Mouse (Mus musculus) heart, postnatal 14 days (tissue): ENCODE results near the gene Ints7. TPM values are rescaled to one million over a fixed set of nuclear protein-coding genes. Genes with fewer than 3 reads are reported as not detected.
A peak's percentile ranks its signal among the peaks of the same experiment; 100 is the strongest.

Experiments used
- DNase-seq, 2 experiments: peaks; one replicate each; pipeline ENCODE4 v3.0.0; 2021 to 2022
- intact Hi-C: fragments of 180-260 bp; cut with DNase I; formaldehyde crosslinking; loops from one replicate; pipeline ENCODE4 v1.15.1; 2025
- long read RNA-seq, 2 experiments: library from polyadenylated mRNA; stranded (forward); transcript quantifications; one replicate each; pipeline ENCODE4 v2.0.0; 2021
- total RNA-seq, 2 experiments: library from RNA; stranded (reverse); gene quantifications; 2 replicates each; pipeline ENCODE4 v1.2.3; 2021

The Ints7 gene
- 10 to 100 TPM; 17.9 to 19.8 TPM for total RNA-seq
- long read RNA-seq, experiment 1, full-length matches to known transcripts, result 5 of 8 reads
- long read RNA-seq, experiment 1, partial matches to known transcripts, result 1 of 8 reads
- long read RNA-seq, experiment 1, other reads (novel, unspliced or antisense), result 2 of 8 reads
- long read RNA-seq, experiment 2, full-length matches to known transcripts, result 5 of 11 reads
- long read RNA-seq, experiment 2, partial matches to known transcripts, result 1 of 11 reads
- long read RNA-seq, experiment 2, other reads (novel, unspliced or antisense), result 5 of 11 reads

DNA sequence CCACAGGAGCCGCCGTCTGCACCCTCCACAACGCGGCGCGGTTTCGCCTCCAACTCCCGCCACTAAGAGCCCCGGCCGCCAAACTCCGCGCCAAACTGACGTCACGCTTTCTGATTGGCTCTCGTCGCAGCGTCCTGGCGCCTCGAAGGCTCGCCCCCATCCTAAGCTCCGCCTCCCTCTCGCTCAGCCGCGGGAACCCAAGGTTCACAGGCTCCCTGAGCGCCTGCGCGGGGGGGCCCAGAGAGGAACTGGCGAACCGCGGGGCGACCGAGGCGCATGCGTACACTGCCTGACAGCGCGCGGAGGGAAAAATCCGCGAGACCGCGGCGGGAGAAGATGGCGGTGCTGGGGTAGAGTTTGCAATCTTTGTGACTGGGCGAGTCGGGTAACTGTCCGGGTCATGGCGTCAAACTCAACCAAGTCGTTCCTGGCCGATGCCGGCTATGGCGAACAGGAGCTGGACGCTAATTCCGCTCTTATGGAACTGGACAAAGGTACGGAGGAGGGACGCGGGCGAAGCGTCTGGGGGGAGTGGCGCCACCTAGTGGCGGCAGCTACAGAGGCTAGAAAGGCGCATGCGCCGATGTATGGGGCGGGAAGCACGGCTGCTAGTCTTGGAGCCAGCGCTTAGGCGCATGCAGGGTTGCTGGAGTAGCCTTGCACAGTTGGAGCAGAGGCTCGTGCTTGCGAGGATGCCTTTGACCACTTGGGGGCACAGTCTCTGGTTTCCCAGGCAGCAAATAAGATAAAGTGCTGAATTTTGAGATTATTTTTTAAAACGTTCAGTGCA lies at the start of gene Ints7, which contains the start of gene Dtl:
Gene Ints7 (plus strand): TSS at position 179 of the 790 bp plus-strand sequence.
Gene Dtl (minus strand): TSS at position 87 of the 790 bp plus-strand sequence.
- peak; percentile 100 for DNase-seq
- intact Hi-C loops, result loop anchor here (2.0 to 5.0 kb wide), 2 partner anchors 142 to 243 kb away; partner anchors contain the start of gene Lpgat1

DNA sequence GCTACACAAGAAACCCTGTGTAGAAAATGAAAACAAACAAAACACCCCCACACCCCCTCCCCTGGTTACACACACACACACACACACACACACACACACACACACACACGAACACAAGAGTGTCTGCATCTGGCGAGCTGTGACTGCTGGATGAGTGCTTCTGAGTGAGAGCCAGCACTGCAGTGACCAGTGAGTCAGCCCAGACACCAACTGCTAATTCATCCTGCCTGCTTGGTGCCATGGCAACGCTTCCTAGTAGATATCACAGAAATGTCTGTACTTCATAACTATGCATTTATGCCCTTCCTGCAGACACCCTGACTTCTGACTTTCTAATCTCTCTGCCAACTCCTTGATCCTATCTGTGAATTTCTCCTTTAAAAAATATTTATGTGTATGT lies 48.3 kb upstream of the Ints7 start:
- DNase-seq, result no peak
- intact Hi-C loops, result no loop called here

DNA sequence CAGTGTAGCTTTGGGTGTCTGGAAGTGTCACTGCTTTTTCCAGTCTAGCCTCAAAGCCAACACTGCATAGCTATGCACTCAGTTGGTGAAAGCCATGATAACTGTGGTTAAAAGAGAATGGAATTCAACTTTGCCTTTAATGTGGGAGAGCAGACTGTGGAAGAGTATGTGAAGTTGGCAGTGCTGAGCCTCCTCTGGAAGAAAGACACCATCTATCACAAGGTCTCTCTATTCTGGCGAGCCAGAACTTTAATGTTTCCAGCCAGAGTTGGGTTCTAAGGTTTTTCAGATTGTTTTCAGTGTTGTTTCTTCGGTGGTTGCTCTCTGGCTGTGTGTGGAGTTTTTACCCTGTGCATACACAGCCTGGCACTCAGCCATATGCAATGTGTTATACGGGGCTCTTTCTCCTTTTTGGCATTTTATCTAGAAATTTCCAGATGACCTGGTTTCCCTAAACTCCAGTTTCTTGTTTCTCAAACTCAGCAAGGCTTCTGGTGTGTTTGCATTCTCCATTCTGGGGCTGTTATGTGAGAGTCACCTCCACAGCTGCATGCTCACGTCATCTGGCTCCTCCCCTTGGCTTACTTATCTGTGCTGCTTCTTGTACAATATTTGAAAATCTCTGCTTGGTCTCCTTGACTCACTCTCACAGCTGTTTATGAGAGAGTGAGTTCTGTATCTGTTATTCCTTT lies 47.4 kb upstream of the Ints7 start:
- DNase-seq, result peak; percentile 31 to 40
- intact Hi-C loops, result no loop called here

DNA sequence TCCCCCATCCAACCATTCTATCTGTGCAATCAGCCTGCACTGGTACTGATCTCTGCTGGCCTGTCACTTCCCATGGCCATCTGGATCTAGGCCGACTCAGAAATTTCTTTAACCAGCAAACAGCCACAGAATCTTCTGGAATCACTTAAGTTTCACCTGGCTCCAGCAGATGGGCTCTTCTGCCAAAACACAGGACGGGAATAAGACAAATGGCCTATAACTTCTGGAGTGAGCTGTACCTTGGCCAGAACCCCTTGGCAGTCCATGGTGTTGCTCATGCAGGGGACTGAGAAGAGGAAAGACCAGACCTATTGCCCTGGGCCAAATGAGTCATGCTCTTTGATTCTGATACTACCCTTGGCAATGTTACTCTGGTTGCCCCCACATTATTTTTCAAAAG lies 46.0 kb upstream of the Ints7 start:
- DNase-seq, result peak in 1 of 2 experiments; percentile 34
- intact Hi-C loops, result no loop called here

DNA sequence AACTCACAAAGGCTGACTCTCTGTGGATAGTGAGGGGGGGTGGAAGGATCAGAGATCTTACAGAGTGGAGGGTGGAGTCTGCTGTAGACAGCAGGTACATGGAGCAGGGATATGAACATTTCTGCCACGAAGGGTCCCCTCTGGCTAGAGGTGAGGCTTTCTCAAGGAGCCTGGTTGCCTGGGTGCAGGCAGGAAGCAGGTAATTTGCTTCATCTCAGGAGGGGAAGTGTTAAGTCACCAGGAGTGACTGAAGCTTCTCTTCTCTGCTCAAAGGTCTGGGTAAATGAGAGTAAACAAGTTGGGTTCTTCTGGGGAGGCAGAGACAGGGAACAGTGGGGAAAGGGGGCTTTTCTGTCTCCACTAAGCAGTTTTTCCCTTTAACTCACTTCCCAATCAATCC lies 44.4 kb upstream of the Ints7 start:
- no peak for DNase-seq
- intact Hi-C loops, result no loop called here

DNA sequence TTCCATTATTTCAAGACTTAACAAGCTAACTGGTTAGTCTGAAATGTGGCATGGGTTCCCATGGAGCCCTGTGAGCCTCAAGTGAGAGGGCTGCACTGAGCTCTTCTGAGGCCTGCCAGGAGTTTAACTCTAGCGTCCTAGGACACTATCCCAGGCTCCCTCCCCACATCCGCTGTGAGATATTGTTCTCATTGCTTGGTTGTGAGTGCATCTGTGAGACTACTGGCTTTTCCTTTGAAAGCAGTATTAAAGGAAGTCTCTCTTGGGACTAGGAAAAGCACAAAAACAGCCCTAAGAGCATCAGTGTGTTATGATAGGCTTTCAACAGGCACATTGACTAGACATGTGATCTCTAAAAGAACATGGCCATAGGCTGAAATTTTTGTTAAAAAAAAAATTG lies 40.5 kb upstream of the Ints7 start:
- intact Hi-C loops, result no loop called here
- DNase-seq, result peak in 1 of 2 experiments; percentile 15

DNA sequence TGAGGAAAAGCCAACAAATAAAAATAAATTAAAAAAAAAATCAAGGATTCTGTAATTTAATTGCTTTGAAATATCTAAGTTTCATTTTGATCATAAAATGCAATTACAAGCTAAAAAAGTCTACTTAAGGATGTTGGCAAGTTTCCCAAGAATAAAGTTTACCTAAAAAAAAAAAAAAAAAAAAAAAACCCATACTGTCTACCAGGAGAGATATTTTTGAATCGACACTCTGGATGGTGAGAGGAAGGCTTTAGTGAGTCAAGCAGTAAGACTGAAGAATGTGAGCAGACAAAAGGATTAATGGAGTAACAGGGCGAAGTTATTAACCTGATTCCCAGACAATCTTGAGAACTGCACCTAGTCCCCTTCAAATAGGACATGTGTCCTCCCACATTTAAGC lies 35.1 kb upstream of the Ints7 start:
- DNase-seq, result no peak
- intact Hi-C loops, result no loop called here

DNA sequence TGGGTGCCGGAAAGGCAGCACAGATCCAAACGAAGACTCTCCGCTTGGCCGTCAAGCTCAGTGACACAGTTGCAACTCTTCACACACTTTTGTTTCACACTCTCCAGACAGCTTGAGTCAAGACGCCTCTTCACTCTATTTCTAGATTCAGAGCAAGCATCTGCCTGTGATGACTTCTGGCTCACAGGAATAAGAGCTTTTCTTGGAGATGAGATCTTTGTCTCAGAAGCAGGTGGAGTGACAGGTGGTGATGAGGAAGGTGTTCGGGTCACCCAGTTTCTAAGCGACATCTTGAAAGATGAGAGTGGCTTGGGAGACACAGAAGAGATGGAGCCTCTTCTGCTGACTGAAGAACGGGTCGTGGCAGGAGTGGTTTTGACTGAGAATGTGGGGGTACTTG lies 34.4 kb upstream of the Ints7 start:
- no peak for DNase-seq
- intact Hi-C loops, result no loop called here

DNA sequence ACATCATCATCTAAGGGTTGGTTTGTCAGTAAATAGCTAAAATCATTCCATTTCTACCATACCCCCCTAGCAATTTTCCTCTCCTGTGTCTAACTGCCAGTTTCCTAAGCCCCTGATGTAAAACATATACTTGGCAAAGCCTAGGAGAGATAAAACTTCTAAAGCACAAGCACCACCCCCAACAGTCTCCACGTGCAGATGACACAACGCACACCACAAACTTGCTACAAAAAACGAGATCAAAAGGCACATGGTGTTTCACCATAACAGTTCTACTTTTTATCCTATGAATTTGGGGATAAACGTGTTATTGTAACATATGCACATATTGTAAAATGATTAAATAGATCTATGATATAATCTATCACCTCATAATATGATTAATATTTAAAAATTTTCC lies 33.8 kb upstream of the Ints7 start:
- intact Hi-C loops, result no loop called here
- no peak for DNase-seq

DNA sequence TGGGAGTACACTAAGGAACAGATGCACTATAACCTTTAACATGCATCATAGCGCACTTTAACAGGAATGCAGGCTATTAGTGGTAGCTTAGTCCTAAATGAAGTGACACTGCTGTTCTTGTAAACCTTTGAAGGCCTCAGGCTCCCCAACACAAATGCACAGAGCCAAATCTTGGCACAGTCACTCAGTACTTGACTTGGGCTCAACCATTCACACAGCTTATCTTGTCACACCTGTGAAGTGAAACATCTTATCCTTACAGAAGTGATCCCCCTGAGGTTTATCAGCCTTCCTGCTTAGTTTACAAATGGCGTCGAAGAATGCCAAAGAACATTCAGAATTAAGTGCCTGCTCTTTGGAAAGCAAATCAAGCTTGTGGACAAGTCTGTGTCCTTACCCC lies 31.7 kb upstream of the Ints7 start:
- DNase-seq, result no peak
- intact Hi-C loops, result no loop called here

DNA sequence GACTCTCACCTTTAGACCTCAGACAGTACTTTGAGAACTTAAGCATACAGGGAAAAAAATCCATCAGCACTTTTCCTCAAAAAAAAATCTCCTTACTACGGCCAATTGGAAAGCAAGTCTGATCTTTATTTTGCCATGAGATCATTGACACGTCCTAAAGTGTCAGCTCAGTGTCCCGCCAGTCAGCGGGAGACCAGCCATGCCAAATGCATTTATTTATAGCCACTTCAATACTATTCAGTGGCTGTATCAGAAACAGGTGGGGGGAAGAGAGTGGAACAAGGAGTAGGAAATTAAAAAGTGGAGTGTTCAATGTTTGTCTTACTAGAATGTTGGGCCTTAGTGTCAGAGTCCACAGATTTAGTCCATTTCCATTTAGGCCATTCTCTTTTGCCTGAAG lies 24.6 kb upstream of the Ints7 start:
- no peak for DNase-seq
- intact Hi-C loops, result no loop called here

DNA sequence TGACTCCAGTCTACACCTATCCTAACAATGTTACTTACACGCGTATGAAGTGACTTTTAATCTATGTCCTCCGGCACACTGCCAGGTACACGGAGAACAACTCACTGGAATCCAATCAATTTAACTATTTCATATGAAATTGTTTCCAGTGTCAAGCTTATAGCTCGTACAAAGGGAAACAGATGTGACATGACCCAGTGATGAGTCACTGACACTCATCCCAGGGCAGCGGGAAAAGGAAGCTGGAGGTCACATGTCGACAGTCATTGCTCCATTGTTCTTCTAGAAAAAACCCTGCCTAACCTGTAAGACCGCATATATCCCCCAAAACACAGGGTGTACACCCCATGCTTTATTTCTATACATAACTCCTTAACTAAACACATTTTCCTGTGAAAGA lies 18.3 kb upstream of the Ints7 start:
- intact Hi-C loops, result no loop called here
- peak in 1 of 2 experiments; percentile 10 for DNase-seq

DNA sequence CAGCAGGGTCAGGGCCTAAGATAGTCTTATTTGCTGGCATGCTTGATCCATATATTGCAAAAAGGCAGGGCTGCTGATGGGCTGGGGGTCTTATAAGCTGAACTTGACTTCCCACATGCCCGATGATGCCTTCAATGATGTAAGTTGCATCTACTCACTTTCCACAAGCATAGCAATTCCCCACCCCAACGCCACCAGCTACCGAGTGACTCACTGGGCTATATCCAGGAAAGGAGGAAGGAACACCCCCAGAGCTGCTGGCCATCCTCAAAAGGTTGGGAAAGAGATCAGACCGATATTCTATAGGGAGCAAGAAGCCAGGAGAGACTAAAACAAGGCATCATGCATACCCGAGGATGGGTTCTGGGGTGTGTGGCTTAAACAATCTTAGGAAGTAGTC lies 15.7 kb upstream of the Ints7 start:
- DNase-seq, result no peak
- intact Hi-C loops, result loop anchor here (5.0 to 10.0 kb wide), 2 partner anchors 77 to 195 kb away; no protein-coding TSS in a partner anchor

DNA sequence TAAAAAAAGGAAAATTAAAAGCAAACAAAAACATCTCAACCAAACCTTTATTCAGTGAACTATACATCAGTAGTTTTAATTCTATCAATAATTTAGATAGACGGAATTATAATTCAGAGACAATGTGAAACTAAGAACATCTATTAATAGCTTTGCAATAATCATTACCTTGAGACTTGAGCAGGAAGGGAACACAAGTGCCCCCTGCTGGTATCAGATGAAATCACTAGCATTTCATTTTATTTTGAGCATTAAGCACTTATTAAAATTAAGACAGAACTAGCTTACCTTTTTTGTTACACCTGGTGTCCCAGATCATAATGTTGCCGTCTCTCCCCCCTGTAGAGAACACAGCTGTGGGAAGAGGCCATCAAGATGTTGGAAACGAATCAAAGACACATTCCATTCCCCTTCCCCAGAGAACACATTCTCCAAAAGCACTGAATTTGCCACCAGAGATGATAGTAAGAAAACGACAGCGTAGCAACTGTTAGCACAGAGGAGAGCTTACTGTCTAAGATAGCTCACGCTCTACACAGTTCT lies 12.5 kb upstream of the Ints7 start:
- intact Hi-C loops, result loop anchor here (2.0 to 10.0 kb wide), 3 partner anchors 81 to 198 kb away; no protein-coding TSS in a partner anchor
- DNase-seq, result peak; percentile 30 to 65

DNA sequence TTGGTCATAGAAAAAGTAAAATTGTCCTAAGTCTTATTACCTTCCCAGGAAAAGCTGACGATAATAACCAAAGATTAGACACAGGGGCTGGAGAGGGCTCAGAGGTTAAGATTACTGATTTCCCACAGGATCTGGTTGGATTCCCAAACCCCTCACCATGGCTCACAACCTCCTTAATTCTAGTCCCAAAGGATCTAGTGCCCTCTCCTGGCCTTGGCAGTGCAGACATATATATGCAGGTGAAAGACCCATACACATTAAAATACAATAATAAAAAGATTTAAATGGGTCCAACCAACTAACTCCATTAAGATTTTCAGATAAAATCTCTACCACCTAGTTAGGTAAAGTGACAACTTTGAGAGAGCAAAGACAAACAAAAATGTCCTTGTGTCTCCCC lies 7.6 kb upstream of the Ints7 start:
- intact Hi-C loops, result loop anchor here (10.0 kb wide), 1 partner anchor 203 kb away; no protein-coding TSS in a partner anchor
- peak; percentile 31 to 48 for DNase-seq

DNA sequence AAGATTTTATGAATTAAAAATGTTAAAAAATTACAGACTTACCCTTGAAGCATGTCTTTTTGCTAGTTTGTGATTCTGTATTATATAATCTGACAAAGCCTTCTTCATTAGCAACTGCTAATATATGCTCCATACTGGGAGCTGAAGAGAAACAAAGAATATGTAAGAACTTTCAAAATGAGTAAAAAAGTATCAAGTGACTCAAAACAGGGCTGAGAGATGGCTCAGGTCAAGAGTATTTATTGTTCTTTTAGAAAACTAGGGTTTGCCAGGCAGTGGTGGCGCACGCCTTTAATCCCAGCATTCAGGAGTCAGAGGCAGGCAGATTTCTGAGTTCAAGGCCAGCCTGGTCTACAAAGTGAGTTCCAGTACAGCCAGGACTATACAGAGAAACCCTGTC lies 5.8 kb upstream of the Ints7 start:
- intact Hi-C loops, result loop anchor here (1.0 to 10.0 kb wide), 2 partner anchors 205 to 260 kb away; no protein-coding TSS in a partner anchor
- no peak for DNase-seq

DNA sequence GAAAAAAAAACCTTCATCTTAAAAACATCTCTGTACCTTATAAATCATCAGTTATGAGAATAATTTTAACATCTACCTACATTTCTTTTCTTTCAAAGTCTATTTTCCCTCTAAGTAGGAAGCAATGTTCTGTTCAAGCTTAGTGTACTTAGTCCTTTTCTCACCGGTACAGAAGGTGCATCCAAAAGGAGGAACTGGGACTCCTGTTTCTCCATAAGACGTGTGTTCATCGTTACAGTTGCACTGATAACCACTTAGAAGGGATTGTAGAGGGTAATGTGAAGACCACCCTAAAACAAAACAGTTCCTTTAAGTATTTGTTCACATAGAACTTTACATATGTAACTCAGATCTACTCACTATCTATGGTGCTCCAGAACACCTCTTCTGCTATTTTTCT lies 5.0 kb upstream of the Ints7 start:
- DNase-seq, result no peak
- intact Hi-C loops, result no loop called here

DNA sequence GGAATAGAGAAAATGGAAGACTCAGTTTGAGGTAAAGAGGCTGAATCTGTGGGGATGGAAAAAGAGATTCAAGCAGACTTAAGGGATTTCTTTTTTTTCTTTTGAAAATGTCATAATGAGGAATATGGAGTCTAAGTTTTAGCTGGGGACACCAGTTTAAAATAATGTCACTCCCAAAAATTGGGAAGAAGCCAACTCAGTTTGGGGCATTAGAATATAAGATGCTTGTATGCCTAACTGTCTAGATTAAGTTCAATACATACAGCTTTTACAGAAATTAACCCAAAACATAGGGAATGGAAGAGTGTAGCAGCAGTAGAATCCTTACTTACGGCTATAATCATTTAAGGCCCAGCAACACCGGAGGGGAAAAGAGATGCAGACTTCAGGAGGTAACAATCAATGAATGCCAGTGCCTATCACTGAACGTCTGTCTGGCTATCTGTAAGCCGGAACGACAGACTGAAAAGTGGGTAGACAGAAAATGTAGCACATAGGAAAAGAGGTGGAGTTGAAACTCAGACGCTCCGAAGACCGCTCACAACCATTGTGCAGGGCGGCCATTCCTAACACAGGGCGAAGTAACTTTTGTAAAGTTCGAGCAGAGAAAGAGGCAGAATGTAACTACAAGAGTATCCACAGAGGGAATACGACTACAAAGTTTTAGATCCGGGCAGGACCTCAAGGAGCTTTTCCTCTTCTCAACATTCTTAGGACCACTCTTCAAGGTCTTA lies 1.4 kb upstream of the Ints7 start:
- intact Hi-C loops, result no loop called here
- DNase-seq, result no peak

DNA sequence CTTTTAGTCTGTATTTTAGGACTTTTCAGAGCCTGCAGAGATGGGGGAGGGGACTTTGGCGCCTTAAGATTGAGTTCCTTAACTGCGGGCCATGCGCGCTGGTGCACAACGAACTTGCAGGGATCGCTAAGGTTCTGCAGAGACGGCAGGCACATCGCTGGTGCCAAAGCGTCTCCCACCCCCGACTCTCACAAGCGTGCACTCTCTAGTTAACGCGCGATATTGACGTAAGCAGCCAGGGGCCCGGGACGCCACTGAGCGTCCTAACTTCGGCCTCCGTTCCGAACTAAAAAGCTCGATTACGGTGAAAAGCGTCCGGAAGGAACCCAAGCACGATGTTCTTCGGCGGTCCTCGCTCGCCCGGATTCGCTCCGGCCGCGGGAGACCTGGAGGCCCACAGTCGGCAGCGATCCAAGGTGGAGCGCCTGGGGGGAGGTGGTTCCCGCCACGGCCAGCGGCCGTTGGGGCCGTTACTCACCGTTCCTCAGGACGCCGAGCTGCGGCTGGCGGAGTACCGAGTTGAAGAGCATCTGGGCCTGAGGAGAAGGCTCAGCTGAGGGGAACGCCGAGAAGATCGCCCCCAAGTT lies 472 bp upstream of the Ints7 start:
- intact Hi-C loops, result loop anchor here (5.0 kb wide), 1 partner anchor 142 kb away; the partner anchor contains the start of gene Lpgat1

More for the DNA sequence above, 472 bp upstream of the Ints7 start:
- no peak for DNase-seq
